Mouse (Mus musculus) liver, embryonic 14 days (tissue): Measurements from ENCODE around the gene Tekt4. TPM values are rescaled to one million over a fixed set of nuclear protein-coding genes. Genes with fewer than 3 reads are reported as not detected.

Experiments
- polyA plus RNA-seq: library from polyadenylated mRNA; depleted of rRNA; stranded (reverse); fragments of >200 nt; gene quantifications from 2 replicates; pipeline ENCODE4 v1.2.3, GENCODE M21; 2012; rRNA removed

The Tekt4 gene
- 0.06 TPM in 1 of 2 replicates, not detected in the other for polyA plus RNA-seq

DNA sequence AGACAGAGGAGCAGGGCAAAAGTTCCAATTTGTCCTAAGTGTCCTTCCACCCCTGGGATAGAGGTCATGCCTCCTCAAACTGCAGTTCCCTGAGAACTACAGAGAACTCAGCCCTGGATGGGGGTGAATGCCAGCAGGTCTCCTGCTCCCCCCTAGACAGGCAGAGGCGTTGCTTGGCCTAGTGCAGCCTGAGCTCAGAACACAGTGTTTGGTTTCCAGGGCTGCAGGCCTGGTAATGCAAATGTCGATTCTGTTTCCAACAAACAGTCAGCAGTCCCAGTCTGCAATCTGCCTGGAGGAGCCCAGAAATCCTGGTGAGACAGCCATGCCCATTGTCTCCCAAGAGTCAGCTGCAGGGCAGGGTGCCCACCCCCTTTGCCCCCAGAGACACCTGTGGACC, at the start of gene Tekt4:
Gene Tekt4, plus strand, starts transcription at position 344 of the 400 bp plus-strand sequence.

DNA sequence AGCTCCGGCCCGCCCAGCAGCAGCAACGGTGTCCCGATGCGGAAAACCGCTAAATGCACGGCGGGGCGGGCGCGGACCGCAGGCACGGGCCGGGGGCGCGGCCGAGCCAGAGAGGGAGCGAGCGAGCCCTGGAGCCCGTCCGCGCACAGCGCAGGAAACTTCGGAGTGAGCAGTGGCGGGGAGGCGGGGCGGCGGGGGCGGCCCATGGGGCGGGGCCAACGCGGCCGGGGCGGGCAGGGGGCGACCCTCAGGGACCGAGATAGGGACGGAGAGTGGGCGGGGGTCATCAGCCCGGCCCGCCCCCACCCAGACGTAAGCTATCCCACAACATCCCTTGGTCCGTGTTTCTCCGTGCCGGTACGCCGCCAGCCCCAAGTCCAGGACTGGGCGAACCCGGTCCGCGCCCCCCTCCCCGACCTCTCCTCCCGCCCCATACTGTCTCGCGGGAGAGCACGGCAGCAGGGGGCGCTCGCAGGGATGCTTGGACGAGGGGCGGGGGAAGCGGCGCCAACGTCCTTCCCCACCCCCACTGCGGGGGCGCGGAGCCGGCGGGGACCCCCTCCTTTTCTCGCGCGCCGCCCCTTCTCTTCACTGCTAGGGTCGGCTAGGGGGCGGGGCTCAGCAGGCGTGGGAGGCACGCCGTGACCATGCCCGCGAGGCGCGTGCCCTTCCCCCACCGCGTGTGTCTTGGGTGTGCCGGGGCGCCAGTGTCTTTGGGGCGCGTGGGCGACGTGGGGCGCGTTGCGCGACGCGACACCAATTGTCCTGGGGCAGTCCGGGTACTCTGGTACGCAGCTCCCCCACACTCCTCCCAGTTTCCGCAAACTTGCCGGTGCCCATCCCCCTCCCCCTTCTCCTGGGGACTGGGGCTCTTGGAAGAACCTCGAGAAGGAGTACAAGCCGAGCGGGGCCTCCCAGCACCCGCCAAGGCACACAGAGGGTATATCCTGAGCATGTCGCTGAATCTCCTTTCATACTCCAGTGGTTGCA, 20.5 kb upstream of the Tekt4 start, which contains the start of gene Cacna1h:
Gene Cacna1h, minus strand, starts transcription at position 167 of the 990 bp plus-strand sequence.

DNA sequence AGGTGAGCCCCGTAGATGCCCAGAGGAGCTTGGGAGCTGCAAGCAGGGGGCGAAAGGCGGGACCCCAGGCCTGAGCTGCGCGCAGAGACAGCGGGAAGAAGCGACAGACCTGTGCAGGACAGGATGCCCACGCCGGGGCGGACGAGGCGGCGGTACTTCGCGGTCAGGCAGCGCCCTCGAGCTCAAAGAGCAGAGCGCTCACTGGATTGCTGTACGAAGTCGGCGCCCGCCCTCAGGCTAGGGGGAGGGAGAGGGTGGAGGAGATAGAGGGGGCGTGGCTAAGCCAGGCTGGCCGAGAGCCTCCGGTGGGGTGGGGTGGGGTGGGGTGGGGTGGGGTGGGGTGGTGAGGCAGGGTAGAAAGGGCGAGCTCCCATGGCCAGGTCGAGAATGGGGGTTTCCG, 42.6 kb downstream of the Tekt4 start, which contains the start of gene Sstr5:
Gene Sstr5, minus strand, starts transcription at position 276 of the 400 bp plus-strand sequence.

Other genes starting within 250 kb of the Tekt4 start
- 10.3 and 11.4 TPM in 2 replicates for gene Gnptg, start 214.5 kb upstream of the Tekt4 start, polyA plus RNA-seq
- gene Tsr3, start 214.4 kb upstream of the Tekt4 start, polyA plus RNA-seq: 13.1 and 15.0 TPM in 2 replicates
- 0.23 and 0.25 TPM in 2 replicates for gene Baiap3, start 198.3 kb upstream of the Tekt4 start, polyA plus RNA-seq
- 162 and 191 TPM in 2 replicates for gene Ube2i, start 180.0 kb upstream of the Tekt4 start, polyA plus RNA-seq
- gene Prss34, start 156.2 kb upstream of the Tekt4 start, polyA plus RNA-seq: 0.67 and 0.69 TPM in 2 replicates
- not detected in 2 replicates for gene Prss28, start 146.0 kb upstream of the Tekt4 start, polyA plus RNA-seq
- not detected in 2 replicates for gene Prss29, start 136.0 kb upstream of the Tekt4 start, polyA plus RNA-seq
- gene Tpsab1, start 109.1 kb upstream of the Tekt4 start, polyA plus RNA-seq: 0.02 TPM in 1 of 2 replicates, not detected in the other
- 0.07 and 0.16 TPM in 2 replicates for gene Tpsb2, start 88.3 kb upstream of the Tekt4 start, polyA plus RNA-seq
- gene Tpsg1, start 85.3 kb upstream of the Tekt4 start, polyA plus RNA-seq: 0.28 and 0.70 TPM in 2 replicates
- gene Cacna1h, start 20.8 kb upstream of the Tekt4 start, polyA plus RNA-seq: 1.0 and 1.3 TPM in 2 replicates
- not detected in 2 replicates for gene Sstr5, start 42.7 kb downstream of the Tekt4 start, polyA plus RNA-seq
- gene Sox8, start 116.1 kb downstream of the Tekt4 start, polyA plus RNA-seq: 0.01 and 0.15 TPM in 2 replicates
- 3.2 and 4.0 TPM in 2 replicates for gene Lmf1, start 124.5 kb downstream of the Tekt4 start, polyA plus RNA-seq